Mouse (Mus musculus) testis, adult 2 months (tissue): ENCODE results near the gene Cdc14a.

Experiments used
- CTCF ChIP-seq: fragments of 200-500 bp; IDR thresholded peaks from 2 replicates; pipeline ENCODE4 v1.5.1; 2012; ENCODE audit warnings: low read depth, mild to moderate bottlenecking, inconsistent platforms, low read length, moderate library complexity; ENCODE audit not compliant: control insufficient read depth, insufficient read depth, insufficient replicate concordance
- POLR2A ChIP-seq: fragments of 200-500 bp; IDR thresholded peaks from 2 replicates; pipeline ENCODE4 v1.6.1; 2012; ENCODE audit warnings: low read depth, mild to moderate bottlenecking, inconsistent platforms, low read length, moderate library complexity; ENCODE audit not compliant: control insufficient read depth

DNA sequence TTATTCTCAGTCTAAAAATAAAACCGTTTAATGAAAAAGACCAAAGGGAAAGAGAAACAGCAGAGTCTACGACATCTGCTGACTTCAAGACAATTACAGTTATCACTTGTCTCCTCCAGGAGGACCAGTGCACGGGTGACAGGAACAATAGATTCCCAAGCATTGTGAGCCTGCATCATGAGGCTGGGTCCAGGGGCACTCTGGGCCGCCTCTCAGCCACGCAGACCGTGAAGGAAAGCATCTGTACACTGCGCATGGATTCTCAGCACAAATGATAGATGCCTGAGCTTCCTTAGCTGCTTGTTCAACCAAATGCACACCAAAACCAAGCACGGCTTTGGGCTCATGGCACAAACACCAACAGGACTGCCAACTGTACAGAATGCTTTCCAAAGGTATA is 146.7 kb downstream of the Cdc14a start:
- TF ChIP-seq CTCF, result no peak
- TF ChIP-seq POLR2A, result no peak
